Mouse (Mus musculus): ENCODE measurements around the gene Terb2.
A peak's percentile ranks its signal among the peaks of the same experiment; 100 is the strongest.

Terb2 gene

GRCm38 (mm10) chr2:122186106-122186505, at the start of gene Terb2, which contains the start of gene Patl2:
Terb2 (plus strand) TSS chr2:122186272.
Patl2 (minus strand) TSS chr2:122186189.
- DNase-seq: no peak

- DNase-seq: no peak
These were observed 48.1 kb upstream of the Terb2 start for GRCm38 (mm10) chr2:122137839-122138465.

- no peak for DNase-seq
These were observed 45.3 kb upstream of the Terb2 start for GRCm38 (mm10) chr2:122140815-122141214.

GRCm38 (mm10) chr2:122141332-122141967, 44.6 kb upstream of the Terb2 start:
- no peak for DNase-seq

DNA sequence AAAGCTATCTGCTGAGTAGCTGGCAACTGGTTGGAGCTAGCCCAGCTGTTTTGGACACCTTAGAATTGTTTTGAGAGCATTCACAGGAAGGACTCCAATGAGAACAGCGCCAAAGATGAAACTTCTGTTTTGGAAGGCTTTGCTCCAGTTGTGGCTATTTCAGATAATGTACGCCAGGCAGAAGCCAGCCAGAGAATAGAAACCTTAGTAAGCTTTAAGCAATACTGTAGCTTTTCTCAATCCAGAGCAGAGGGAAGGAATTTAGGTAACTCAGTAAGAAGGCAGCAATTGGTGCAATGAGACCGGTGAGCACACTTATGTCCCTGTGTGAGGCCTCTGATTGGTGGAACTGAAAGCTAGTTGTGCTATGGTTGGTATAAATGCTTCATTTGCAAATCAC, 43.0 kb upstream of the Terb2 start:
- no peak for DNase-seq

DNA sequence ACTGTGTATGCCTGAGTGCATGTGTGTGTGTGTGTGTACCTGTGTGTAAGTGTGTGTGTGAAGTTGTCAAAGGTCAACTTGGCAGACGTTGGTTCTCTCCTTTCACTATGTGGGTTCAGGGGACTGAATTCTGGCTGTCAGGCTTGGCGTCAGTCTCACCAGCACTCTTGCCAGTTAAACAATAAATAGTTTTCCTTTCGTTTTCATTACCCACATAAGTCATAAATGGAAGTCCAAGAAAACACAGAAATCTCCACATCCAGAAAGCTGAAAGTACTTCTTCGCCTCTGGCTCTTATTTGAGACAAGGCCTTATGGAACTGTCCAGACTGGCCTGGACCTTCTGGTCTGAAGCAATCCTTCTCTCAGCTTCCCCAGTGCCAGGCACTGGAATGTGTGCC, 40.3 kb upstream of the Terb2 start:
- DNase-seq: no peak

- peak; percentile 15 to 20 for DNase-seq
These were observed 39.4 kb upstream of the Terb2 start for GRCm38 (mm10) chr2:122146687-122147086.

- DNase-seq: peak; percentile 96
These were observed 38.4 kb upstream of the Terb2 start, which contains the start of gene B2m for GRCm38 (mm10) chr2:122147508-122148241. B2m (plus strand) TSS chr2:122147686.

DNA sequence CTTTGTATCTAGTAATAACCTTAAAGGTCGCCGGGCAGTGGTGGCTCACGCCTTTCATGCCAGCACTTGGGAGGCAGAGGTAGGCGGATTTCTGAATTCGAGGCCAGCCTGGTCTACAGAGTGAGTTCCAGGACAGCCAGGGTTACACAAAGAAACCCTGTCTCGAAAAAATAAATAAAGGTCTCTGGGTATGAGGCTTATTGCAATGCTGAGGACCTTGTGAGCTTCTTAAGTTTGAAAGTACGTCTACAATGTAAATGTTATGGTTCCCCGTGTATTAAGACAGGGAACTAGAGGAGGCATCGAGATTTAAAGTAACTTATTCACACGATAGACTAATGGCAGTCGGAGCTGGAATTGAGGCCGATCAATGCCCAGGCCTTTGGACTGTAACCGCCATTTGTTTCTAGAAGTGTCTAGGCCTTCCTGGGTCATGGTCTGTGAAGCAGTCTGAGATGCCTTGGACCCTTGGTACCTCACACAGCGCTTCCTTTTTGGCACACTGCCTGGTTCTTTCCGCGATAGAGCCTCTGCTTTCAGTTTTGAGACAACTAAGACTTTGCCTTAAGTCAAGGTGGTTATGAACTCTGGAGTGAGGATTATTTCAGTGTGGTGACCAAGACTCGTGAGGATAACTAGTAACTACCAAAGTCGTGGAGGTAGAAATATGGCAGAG, 37.7 kb upstream of the Terb2 start:
- peak; percentile 40 to 46 for DNase-seq

DNA sequence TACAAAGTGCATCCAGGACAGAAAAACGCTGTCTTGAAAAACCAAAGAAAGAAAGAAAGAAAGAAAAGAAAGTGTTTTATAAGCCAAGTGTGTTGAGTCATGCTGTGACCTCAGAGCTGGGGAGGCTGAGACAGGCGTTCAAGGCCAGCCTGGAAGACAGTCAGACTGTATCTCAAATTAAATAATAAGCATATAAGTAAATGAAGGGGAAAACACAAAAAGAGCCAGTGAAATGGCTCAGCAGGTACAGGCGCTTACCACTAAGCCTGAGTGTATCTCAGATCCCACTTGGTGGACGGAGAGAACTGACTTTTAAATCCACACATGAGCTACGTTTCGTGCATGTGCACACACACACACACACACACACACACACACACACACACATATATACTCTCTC, 36.8 kb upstream of the Terb2 start:
- DNase-seq: no peak

DNA sequence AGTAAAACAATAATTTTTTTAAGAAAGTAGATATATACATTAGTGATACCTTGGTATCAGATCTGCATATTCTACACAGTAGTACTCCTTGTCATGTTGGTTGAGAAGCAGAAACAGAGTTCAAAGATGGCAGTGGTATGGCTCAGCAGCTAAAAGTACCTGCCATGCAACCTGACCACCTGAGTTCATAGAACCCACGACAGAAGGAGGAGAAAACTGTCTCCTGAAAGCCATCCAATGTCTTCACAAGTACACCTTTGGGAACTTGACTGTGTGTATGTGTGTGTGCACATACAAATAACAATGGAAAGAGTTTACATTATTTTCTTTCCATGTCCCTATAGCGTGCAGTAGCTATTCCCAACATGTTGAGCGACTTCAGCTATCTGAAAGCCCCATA, 36.4 kb upstream of the Terb2 start:
- no peak for DNase-seq

DNA sequence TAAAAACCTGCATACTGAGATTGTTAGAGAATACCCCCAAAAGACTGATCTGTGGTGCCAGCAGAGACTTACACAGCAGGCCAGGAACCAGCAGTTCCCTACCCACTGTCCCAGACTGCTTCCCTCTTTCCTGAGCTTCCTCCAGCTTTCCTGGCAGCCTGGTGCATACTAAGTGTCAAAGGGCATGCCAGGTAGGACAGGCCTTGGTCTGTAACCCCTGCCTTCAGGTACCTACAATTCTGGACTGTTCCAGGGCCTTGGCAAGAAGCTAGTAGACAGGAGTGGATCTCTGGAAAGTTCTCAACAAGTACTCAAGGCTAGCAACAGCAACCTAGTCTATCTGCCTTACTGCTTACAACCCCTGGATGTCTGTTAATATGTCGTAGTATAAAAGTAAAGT, 34.9 kb upstream of the Terb2 start:
- no peak for DNase-seq

- DNase-seq: no peak
These were observed 33.2 kb upstream of the Terb2 start for GRCm38 (mm10) chr2:122152850-122153249.

- DNase-seq: no peak
These were observed 32.2 kb upstream of the Terb2 start for GRCm38 (mm10) chr2:122153681-122154365.

DNA sequence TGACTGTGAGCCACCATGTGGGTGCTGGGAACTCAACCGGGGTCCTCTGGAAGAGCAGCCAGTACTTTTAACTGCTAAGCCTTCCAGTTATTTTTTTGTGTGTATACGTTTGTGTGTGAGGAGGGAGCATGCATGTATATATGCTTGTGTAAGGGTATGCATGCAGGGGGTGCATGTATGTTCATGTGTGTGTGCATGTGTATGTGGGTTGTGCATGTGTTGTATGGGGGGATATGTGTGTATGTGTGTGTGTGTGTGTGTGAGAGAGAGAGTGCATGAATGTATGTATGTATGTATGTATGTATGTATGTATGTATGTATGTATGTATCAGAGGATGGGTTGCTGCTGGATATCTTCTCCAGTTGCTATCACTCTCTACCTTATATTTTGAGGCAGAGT, 31.6 kb upstream of the Terb2 start:
- DNase-seq: no peak

DNA sequence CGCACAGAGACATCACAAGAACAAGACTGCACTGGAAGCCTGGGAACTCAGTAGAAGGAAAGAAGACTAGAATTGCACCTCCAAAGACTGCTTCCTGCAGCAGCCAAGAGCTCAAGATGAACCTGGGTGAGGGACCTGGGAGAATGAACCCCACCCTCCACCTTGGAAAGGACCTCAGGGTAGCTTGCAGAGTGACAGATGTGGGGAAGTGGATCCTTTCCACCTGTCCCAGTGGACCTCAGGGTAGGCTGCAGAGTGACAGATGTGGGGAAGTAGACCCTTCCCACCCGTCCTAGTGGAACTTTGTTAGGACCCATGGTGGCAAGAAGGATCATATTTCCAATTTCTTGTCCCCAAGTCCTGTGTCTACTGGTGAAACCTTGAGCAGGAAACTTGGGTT, 30.8 kb upstream of the Terb2 start:
- DNase-seq: no peak

DNA sequence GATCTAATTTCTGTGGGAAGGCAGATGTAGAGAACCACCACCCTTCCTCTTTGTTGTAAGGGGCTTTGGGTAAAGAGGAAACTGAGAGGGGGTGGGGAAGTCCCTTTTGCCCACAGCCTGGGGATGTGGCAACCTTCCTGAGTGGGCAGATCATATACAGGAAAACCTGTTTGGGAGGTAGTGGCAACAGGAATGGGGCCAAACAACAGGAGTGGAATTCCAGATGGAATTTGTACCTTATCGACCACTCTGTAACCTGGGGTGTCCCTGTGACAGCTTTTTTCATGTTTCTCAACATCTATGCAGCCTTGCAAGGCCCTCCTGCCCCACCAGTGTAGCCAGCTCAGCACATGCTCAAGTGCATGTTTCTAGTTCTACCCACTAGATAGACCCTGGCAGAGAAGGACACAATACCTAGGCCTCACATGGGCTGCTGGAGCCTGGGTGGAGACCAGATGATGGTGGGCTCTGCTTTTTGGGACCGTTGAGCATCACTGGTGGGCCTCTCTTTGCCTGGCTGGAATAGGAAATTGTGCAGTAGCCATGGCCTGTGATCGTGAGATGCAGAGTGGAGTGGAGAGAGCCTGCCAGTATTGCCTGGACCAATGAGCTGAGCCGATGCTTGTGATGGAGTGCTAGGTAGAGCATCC, 29.9 kb upstream of the Terb2 start:
- no peak for DNase-seq

GRCm38 (mm10) chr2:122157561-122157960, 28.5 kb upstream of the Terb2 start:
- no peak for DNase-seq

DNA sequence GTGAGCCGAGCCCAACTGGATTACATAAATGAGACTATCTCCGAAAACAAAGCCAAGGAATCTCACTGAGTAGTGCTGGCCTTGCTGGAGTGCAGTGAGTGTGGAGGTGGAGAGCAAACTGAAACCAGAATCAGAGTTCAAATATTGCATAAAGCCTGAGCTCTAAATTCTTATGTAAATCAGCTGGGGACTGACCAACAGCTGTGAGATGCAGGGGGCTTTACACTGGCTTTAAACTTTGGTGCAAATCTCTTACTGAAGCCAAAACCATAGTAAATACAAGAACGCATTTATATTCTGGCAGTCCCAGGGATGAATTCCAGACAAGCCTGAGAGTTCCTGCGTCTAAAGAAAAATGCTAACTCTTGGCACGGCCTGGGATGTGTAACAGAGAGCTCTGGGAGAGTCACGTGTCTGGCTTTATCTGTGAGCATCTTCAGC, 27.7 kb upstream of the Terb2 start:
- no peak for DNase-seq

GRCm38 (mm10) chr2:122159667-122160066, 26.4 kb upstream of the Terb2 start:
- no peak for DNase-seq

DNA sequence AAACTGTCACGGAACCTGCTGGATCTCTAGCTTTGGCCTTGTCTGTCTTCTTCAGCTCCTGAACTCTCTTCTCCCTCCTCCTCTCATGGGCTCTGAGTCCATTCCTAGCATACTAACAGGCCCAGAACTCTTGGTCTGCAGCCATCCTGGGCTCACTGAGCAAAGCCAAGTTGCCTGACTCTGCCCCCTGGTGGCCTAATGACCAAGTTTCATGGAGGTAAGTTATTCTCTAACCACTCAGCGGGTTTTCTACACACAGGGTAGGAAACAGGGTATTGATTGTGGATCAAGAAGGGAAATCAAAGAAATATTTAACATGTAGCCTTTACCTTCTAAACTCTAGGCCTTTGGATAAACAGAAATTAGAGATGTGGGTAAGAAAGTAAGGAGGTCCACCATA, 25.4 kb upstream of the Terb2 start, which contains the start of gene Trim69:
Gene Trim69 (plus strand): TSS at position 21 of the 400 bp plus-strand sequence.
- DNase-seq: peak; percentile 92 to 95

DNA sequence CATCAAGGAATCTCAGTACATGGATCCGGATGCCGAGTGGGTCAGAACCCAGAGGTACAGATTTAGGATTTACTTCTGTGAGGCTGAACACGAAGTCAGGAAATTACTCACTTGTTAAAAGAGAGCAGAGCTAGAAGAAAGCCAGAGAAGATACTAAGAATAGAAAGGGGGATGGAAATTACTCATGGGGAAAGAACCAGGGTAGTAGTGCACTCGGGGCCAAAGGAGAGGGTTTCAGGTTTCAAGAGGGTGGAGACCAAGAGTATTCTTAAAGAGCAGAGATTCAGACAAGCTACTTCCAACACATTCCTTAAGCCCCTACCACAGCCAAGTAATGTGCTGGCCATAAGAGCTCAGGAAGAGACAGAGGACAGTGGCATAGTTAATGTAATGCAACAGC, 24.5 kb upstream of the Terb2 start:
- DNase-seq: no peak

All from cerebellum, postnatal 10 days (tissue).